Mouse (Mus musculus): ENCODE measurements around the gene Asb17. TPM values are rescaled to one million over a fixed set of nuclear protein-coding genes. Genes with fewer than 3 reads are reported as not detected.

Asb17 gene
- polyA plus RNA-seq, 1 experiment from 2014 or later = not detected

GRCm38 (mm10) chr3:153834071-153834470 lies 9.9 kb upstream of the Asb17 start:
- WGBS = 88% methylated on average over 4 of the region's 4 CpGs

GRCm38 (mm10) chr3:153835455-153836086 lies 8.4 kb upstream of the Asb17 start:
- Histone ChIP-seq H3K27me3 (replicated peaks) (no peaks in the 10 kb centered on the region), H3K4me1 (no peaks in the 10 kb centered on the region), H3K4me2 (no peak overlapping the region), H3K27ac (replicated peaks) (no peak overlapping the region), H3K9me3 (replicated peaks) (no peaks in the 10 kb centered on the region), H3K4me3 (replicated peaks) (no peak overlapping the region), H3K36me3 (no peaks in the 10 kb centered on the region), H3K9ac (replicated peaks) (no peak overlapping the region)
- 63% methylated on average over 7 of the region's 7 CpGs for WGBS
- no peak for ATAC-seq (ENCODE audit: low FRiP score)

More at GRCm38 (mm10) chr3:153834071-153834470, 9.9 kb upstream of the Asb17 start:
- H3K9ac ChIP-seq (replicated peaks) = no peak overlapping the region
- no peak for ATAC-seq (ENCODE audit: low FRiP score)
- H3K4me3 ChIP-seq (replicated peaks) = no peak overlapping the region
- H3K4me2 ChIP-seq = no peak overlapping the region
- no peaks in the 10 kb centered on the region for H3K4me1 ChIP-seq
- no peaks in the 10 kb centered on the region for H3K36me3 ChIP-seq
- H3K9me3 ChIP-seq (replicated peaks) = no peaks in the 10 kb centered on the region
- no peaks in the 10 kb centered on the region for H3K27me3 ChIP-seq (replicated peaks)
- no peak overlapping the region for H3K27ac ChIP-seq (replicated peaks)

GRCm38 (mm10) chr3:153836316-153836715 lies 7.7 kb upstream of the Asb17 start:
- Histone ChIP-seq H3K27ac (replicated peaks) (no peak overlapping the region), H3K9me3 (replicated peaks) (no peaks in the 10 kb centered on the region), H3K4me3 (replicated peaks) (no peak overlapping the region), H3K9ac (replicated peaks) (no peak overlapping the region), H3K4me2 (no peak overlapping the region), H3K4me1 (no peaks in the 10 kb centered on the region), H3K36me3 (no peaks in the 10 kb centered on the region), H3K27me3 (replicated peaks) (no peaks in the 10 kb centered on the region)
- no peak for ATAC-seq (ENCODE audit: low FRiP score)
- 80% methylated on average over 3 of the region's 3 CpGs for WGBS

GRCm38 (mm10) chr3:153837593-153837992 lies 6.4 kb upstream of the Asb17 start:
- Histone ChIP-seq H3K9me3 (replicated peaks) (no peaks in the 10 kb centered on the region), H3K27me3 (replicated peaks) (no peaks in the 10 kb centered on the region), H3K9ac (replicated peaks) (no peak overlapping the region), H3K4me1 (no peaks in the 10 kb centered on the region), H3K36me3 (no peaks in the 10 kb centered on the region), H3K4me3 (replicated peaks) (no peak overlapping the region), H3K4me2 (no peak overlapping the region), H3K27ac (replicated peaks) (no peak overlapping the region)
- no peak for ATAC-seq (ENCODE audit: low FRiP score)
- WGBS = 80% methylated on average over 4 of the region's 4 CpGs

- WGBS = 96% methylated on average over 9 of the region's 9 CpGs
- Histone ChIP-seq H3K27me3 (replicated peaks) (no peaks in the 10 kb centered on the region), H3K4me2 (no peak overlapping the region), H3K9me3 (replicated peaks) (no peaks in the 10 kb centered on the region), H3K9ac (replicated peaks) (no peak overlapping the region), H3K4me1 (no peaks in the 10 kb centered on the region), H3K36me3 (no peaks in the 10 kb centered on the region), H3K27ac (replicated peaks) (no peak overlapping the region), H3K4me3 (replicated peaks) (no peak overlapping the region)
- ATAC-seq (ENCODE audit: low FRiP score) = no peak
Measured at GRCm38 (mm10) chr3:153844757-153845156, 748 bp downstream of the Asb17 start.

- Histone ChIP-seq H3K27me3 (replicated peaks) (no peaks in the 10 kb centered on the region), H3K4me2 (no peak overlapping the region), H3K9ac (replicated peaks) (no peak overlapping the region), H3K27ac (replicated peaks) (no peak overlapping the region), H3K4me1 (no peaks in the 10 kb centered on the region), H3K4me3 (replicated peaks) (no peak overlapping the region), H3K9me3 (replicated peaks) (no peaks in the 10 kb centered on the region), H3K36me3 (no peaks in the 10 kb centered on the region)
- no peak for ATAC-seq (ENCODE audit: low FRiP score)
- 90% methylated on average over 2 of the region's 2 CpGs for WGBS
Measured at GRCm38 (mm10) chr3:153845500-153845899, 1.5 kb downstream of the Asb17 start.

GRCm38 (mm10) chr3:153846109-153846508 lies 2.1 kb downstream of the Asb17 start:
- Histone ChIP-seq H3K36me3 (no peaks in the 10 kb centered on the region), H3K4me3 (replicated peaks) (no peak overlapping the region), H3K4me1 (no peaks in the 10 kb centered on the region), H3K27me3 (replicated peaks) (no peaks in the 10 kb centered on the region), H3K4me2 (no peak overlapping the region), H3K9me3 (replicated peaks) (no peaks in the 10 kb centered on the region), H3K9ac (replicated peaks) (no peak overlapping the region), H3K27ac (replicated peaks) (no peak overlapping the region)
- 95% methylated on average over 4 of the region's 4 CpGs for WGBS
- ATAC-seq (ENCODE audit: low FRiP score) = no peak

- Histone ChIP-seq H3K36me3 (no peaks in the 10 kb centered on the region), H3K4me3 (replicated peaks) (no peak overlapping the region), H3K4me1 (no peaks in the 10 kb centered on the region), H3K9me3 (replicated peaks) (no peaks in the 10 kb centered on the region), H3K27me3 (replicated peaks) (no peaks in the 10 kb centered on the region), H3K9ac (replicated peaks) (no peak overlapping the region), H3K27ac (replicated peaks) (no peak overlapping the region), H3K4me2 (no peak overlapping the region)
- no peak for ATAC-seq (ENCODE audit: low FRiP score)
- WGBS = 83% methylated on average over 7 of the region's 7 CpGs
Measured at GRCm38 (mm10) chr3:153847207-153847733, 3.3 kb downstream of the Asb17 start.

- H3K27me3 ChIP-seq (replicated peaks) = no peaks in the 10 kb centered on the region
- no peak overlapping the region for H3K4me3 ChIP-seq (replicated peaks)
- H3K4me1 ChIP-seq = no peaks in the 10 kb centered on the region
- no peak overlapping the region for H3K4me2 ChIP-seq
- H3K9ac ChIP-seq (replicated peaks) = no peak overlapping the region
- no peaks in the 10 kb centered on the region for H3K9me3 ChIP-seq (replicated peaks)
- H3K36me3 ChIP-seq = no peaks in the 10 kb centered on the region
- no peak overlapping the region for H3K27ac ChIP-seq (replicated peaks)
- 18% methylated on average over 5 of the region's 5 CpGs for WGBS
- no peak for ATAC-seq (ENCODE audit: low FRiP score)
Measured at GRCm38 (mm10) chr3:153849368-153850015, 5.5 kb downstream of the Asb17 start.

- H3K9me3 ChIP-seq (replicated peaks) = no peaks in the 10 kb centered on the region
- no peaks in the 10 kb centered on the region for H3K27me3 ChIP-seq (replicated peaks)
- H3K9ac ChIP-seq (replicated peaks) = no peak overlapping the region
- H3K4me3 ChIP-seq (replicated peaks) = no peak overlapping the region
- ATAC-seq (ENCODE audit: low FRiP score) = no peak
- 77% methylated on average over 7 of the region's 7 CpGs for WGBS
- no peak overlapping the region for H3K4me2 ChIP-seq
- H3K4me1 ChIP-seq = no peaks in the 10 kb centered on the region
- no peaks in the 10 kb centered on the region for H3K36me3 ChIP-seq
- no peak overlapping the region for H3K27ac ChIP-seq (replicated peaks)
Measured at GRCm38 (mm10) chr3:153850759-153851158, 6.8 kb downstream of the Asb17 start.

- H3K4me3 ChIP-seq (replicated peaks) = no peak overlapping the region
- H3K4me1 ChIP-seq = no peaks in the 10 kb centered on the region
- H3K4me2 ChIP-seq = no peak overlapping the region
- H3K27me3 ChIP-seq (replicated peaks) = no peaks in the 10 kb centered on the region
- no peak overlapping the region for H3K9ac ChIP-seq (replicated peaks)
- ATAC-seq (ENCODE audit: low FRiP score) = no peak
- WGBS = 80% methylated on average over 8 of the region's 8 CpGs
- H3K27ac ChIP-seq (replicated peaks) = no peak overlapping the region
- no peaks in the 10 kb centered on the region for H3K36me3 ChIP-seq
- H3K9me3 ChIP-seq (replicated peaks) = no peaks in the 10 kb centered on the region
Measured at GRCm38 (mm10) chr3:153852266-153852665, 8.3 kb downstream of the Asb17 start.

GRCm38 (mm10) chr3:153858350-153859001 lies 14.5 kb downstream of the Asb17 start:
- no peak for ATAC-seq (ENCODE audit: low FRiP score)
- WGBS = 82% methylated on average over 10 of the region's 10 CpGs

More at GRCm38 (mm10) chr3:153858350-153859001, 14.5 kb downstream of the Asb17 start:
- H3K9me3 ChIP-seq (replicated peaks) = no peaks in the 10 kb centered on the region
- no peak overlapping the region for H3K27ac ChIP-seq (replicated peaks)
- H3K4me1 ChIP-seq = no peaks in the 10 kb centered on the region
- no peak overlapping the region for H3K9ac ChIP-seq (replicated peaks)
- H3K36me3 ChIP-seq = no peaks in the 10 kb centered on the region
- no peaks in the 10 kb centered on the region for H3K27me3 ChIP-seq (replicated peaks)
- H3K4me2 ChIP-seq = no peak overlapping the region
- no peak overlapping the region for H3K4me3 ChIP-seq (replicated peaks)

All from neural tube, embryonic 15.5 days (tissue).